Mouse (Mus musculus) adrenal gland, adult 2 months (tissue): Measurements from ENCODE around the gene Alg5. TPM values are rescaled to one million over a fixed set of nuclear protein-coding genes. Genes with fewer than 3 reads are reported as not detected.
A peak's percentile ranks its signal among the peaks of the same experiment; 100 is the strongest.

ENCODE experiments used
- DNase-seq: peaks from one replicate; pipeline ENCODE4 v3.0.0; 2021
- polyA plus RNA-seq: library from polyadenylated mRNA; depleted of rRNA; stranded (reverse); fragments of >200 nt; gene quantifications from 2 replicates; pipeline ENCODE4 v1.2.3, GENCODE M21; 2012; rRNA removed
- total RNA-seq, 2 experiments: library from RNA; stranded (reverse); gene quantifications; 2 replicates each; pipeline ENCODE4 v1.2.3; 2021

Gene Alg5
- total and polyA plus RNA-seq, 3 experiments = 8.0 to 45.0 (median 41.8) TPM

DNA sequence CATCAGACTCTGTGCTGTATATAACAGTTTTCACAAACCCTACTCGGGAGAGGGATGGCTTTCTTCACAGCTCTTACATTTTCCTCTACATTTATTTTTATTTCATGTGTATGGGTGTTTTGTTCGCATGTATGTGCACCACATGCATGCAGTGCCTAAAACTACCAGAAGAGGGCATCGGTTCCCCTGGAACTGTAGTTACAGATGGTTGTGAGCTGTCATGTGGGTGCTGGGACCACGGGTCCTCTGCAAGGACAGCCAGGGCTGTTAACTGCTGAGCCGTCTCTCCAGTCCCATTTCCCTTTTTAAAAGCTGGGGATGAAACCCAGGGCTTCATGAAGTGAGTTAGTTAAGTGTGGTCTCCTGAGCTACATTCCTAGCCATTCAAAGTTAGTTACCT is 60.0 kb downstream of the Alg5 start:
- DNase-seq = no peak

DNA sequence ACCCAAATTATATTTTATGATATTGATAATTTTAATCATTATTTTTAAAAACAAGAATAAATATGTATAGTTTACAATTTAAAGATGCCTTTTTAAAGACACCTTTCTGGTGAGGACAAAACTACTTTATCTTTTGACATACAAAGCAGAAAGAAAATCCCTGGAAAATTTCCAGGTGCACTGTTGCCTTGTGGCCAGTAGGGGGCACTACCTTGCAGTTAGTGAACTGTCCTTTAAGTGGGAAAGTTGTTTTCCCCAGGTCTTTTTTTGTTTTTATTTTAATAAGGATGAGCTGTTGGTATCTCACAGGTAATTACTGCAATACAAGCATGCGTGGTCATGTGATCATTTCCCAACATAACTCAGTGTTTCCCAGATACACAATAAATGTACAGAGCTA is 60.5 kb downstream of the Alg5 start:
- no peak for DNase-seq

DNA sequence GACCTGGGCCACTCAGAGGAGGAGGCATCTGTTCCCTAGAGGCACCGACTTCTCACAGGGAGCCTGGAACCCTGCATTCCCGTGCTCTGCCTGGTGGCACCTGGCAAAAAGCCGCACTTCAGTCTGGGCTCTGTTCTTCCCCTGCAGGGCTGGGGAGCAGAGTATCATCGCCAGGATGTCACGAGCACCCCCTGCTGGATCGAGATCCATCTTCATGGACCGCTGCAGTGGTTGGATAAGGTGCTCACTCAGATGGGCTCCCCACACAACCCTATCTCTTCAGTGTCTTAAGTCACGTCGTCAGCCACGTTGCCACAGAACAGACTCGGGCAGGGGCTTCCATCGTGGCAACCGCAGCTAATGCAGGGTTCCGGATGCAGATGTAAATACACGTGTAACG is 61.9 kb downstream of the Alg5 start:
- DNase-seq = peak; percentile 63

Other genes starting within 250 kb of the Alg5 start
- 10 to 100 TPM; 34.1 to 37.9 TPM for gene Supt20, start 42.7 kb upstream of the Alg5 start, total RNA-seq
- 24.1 and 26.8 TPM in 2 replicates for gene Supt20, start 42.7 kb upstream of the Alg5 start, polyA plus RNA-seq
- gene Gm21958, start 21.2 kb upstream of the Alg5 start, total RNA-seq = not detected
- gene Gm21958, start 21.2 kb upstream of the Alg5 start, polyA plus RNA-seq = not detected in 2 replicates
- gene Exosc8, start 146 bp upstream of the Alg5 start, total RNA-seq = 10 to 100 TPM; 32.4 to 33.4 TPM
- gene Exosc8, start 146 bp upstream of the Alg5 start, polyA plus RNA-seq = 8.5 and 13.4 TPM in 2 replicates
- gene Smad9, start 20.0 kb downstream of the Alg5 start, total RNA-seq = 10 to 100 TPM; 14.4 to 15.7 TPM
- 13.2 and 23.2 TPM in 2 replicates for gene Smad9, start 20.0 kb downstream of the Alg5 start, polyA plus RNA-seq
- 10 to 100 TPM; 29.8 to 30.0 TPM for gene Rfxap, start 72.3 kb downstream of the Alg5 start, total RNA-seq
- gene Rfxap, start 72.3 kb downstream of the Alg5 start, polyA plus RNA-seq = 16.4 and 16.7 TPM in 2 replicates
- not detected for gene Sertm1, start 180.3 kb downstream of the Alg5 start, total RNA-seq
- gene Sertm1, start 180.3 kb downstream of the Alg5 start, polyA plus RNA-seq = not detected in 2 replicates